Mouse (Mus musculus) spleen, postnatal 0 days (tissue): ENCODE measurements around the gene Tlcd1. TPM values are rescaled to one million over a fixed set of nuclear protein-coding genes. Genes with fewer than 3 reads are reported as not detected.

ENCODE experiments used
- polyA plus RNA-seq: library from polyadenylated mRNA; unstranded; fragments of >200 nt; fragmentation: Nextera tagmentation; extraction: Ambion mirVana; gene quantifications from 2 replicates; pipeline ENCODE4 v1.2.1, GENCODE M21; 2015

Gene Tlcd1
- 40.3 and 43.9 TPM in 2 replicates for polyA plus RNA-seq

DNA sequence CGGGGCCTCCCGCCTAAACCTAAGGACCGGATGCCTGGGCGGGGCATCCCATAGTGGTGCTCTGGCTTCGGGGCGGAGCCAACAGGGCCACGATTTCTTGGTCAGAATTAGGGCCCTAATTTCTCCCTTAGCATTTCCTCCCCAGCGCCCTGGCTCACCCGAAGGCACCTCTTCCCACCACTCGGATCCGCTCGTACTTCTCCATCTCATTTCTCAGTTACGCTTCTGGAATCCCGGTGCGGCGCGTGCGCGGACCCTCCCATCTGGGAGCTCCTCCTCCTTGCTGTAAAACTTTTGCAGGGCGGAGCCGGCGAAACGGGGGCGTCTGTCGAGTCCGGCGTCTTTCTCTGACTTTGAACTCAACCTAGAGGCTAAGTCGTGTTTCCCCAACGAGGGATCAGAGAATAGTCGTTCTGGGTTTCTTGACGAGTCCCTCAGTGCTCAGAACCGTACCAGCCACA, at the start of gene Tlcd1, which contains the start of gene Nek8:
Gene Tlcd1, plus strand, starts transcription at position 310 of the 461 bp plus-strand sequence.
Gene Nek8, minus strand, starts transcription at position 274 of the 461 bp plus-strand sequence.

GRCm38 (mm10) chr11:78164924-78165760, 11.4 kb upstream of the Tlcd1 start, which contains the start of gene Traf4:
Gene Traf4 (minus strand): TSS chr11:78165589.

GRCm38 (mm10) chr11:78182961-78183844, 6.7 kb downstream of the Tlcd1 start, which contains the start of gene Rpl23a:
Gene Rpl23a (minus strand): TSS chr11:78183584.

DNA sequence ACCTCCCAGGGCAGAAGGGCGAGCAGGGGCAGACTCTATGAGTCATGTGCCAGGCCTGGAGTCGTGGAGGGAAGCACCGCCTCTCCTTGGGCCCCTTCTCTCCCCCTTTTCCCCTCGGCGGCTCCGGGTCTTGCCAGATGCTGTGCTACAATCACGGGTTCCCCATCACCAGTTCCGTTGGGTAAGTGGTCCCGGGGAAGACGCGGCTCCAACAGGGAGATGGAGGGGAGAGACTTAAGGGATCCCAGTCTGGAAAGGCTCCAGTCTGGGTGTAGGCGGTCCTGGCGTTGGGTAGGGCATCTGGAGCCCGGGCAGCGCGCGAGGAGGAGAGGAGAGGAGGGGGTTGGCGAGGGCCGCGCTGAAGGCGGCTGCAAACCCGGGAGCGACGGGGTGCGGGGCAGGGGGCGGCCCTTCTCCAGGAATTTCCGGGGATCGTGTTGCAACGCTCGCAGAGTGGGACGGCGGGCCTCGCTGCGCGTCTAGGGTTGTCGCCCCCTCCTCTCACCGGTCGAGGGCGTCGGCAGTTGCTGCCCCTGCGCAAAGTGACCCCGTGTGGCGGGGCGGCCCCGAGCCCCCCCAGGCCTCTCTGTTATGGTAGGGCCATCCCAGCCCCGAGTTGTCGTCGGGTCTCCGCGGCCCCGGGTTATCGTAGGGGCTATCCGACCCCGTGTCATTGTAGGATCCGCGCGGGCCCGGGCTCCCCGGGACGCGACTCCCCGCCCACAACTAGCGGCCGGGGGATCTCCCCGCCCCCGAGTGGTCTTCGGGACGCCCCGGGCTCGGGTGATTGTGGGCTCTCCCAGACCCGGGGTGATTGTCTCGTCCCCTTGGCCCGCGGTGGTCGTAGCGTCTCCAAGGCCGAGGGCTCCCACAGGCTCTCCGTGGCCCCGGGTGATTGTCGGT, 12.1 kb downstream of the Tlcd1 start, which contains the start of gene Rab34:
Gene Rab34, plus strand, starts transcription at position 100 of the 903 bp plus-strand sequence.

DNA sequence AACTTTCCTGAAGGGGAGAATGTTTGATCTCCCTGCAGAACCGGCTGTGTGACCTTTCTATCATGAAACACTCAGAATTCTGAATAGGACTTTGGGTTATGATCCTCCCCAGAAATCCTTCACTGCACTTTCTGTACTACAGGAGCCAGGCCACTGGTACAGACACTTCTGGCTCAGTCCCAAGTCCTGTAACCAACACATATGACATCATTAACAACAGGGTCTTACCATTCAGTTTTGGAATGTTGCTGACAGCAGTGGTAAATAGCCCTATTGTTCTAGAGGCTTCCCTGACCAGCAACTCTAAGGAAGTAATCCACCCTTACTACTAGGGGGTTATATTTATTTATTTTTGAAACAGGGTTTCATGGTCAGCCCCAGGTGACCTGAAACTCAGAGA, 16.6 kb downstream of the Tlcd1 start, which contains the start of gene Proca1:
Gene Proca1, plus strand, starts transcription at position 280 of the 400 bp plus-strand sequence.

Other genes starting within 250 kb of the Tlcd1 start
- 0.07 TPM in 1 of 2 replicates, not detected in the other for gene Sez6, start 245.9 kb upstream of the Tlcd1 start, polyA plus RNA-seq
- gene Phf12, start 194.0 kb upstream of the Tlcd1 start, polyA plus RNA-seq, result 9.8 and 12.5 TPM in 2 replicates
- gene Dhrs13, start 144.4 kb upstream of the Tlcd1 start, polyA plus RNA-seq, result 10.2 and 12.3 TPM in 2 replicates
- 26.5 and 34.6 TPM in 2 replicates for gene Flot2, start 138.8 kb upstream of the Tlcd1 start, polyA plus RNA-seq
- 15.8 and 17.1 TPM in 2 replicates for gene Eral1, start 96.3 kb upstream of the Tlcd1 start, polyA plus RNA-seq
- 6.6 and 7.5 TPM in 2 replicates for gene Fam222b, start 82.1 kb upstream of the Tlcd1 start, polyA plus RNA-seq
- gene Traf4, start 11.1 kb upstream of the Tlcd1 start, polyA plus RNA-seq, result 22.4 and 23.0 TPM in 2 replicates
- gene Nek8, start within 50 bp of the Tlcd1 start, polyA plus RNA-seq, result 14.1 and 16.6 TPM in 2 replicates
- gene Rpl23a, start 6.9 kb downstream of the Tlcd1 start, polyA plus RNA-seq, result 1,199 and 1,213 TPM in 2 replicates
- 24.2 and 31.4 TPM in 2 replicates for gene Rab34, start 11.7 kb downstream of the Tlcd1 start, polyA plus RNA-seq
- 1.9 and 3.5 TPM in 2 replicates for gene Proca1, start 16.7 kb downstream of the Tlcd1 start, polyA plus RNA-seq
- gene Sdf2, start 69.0 kb downstream of the Tlcd1 start, polyA plus RNA-seq, result 40.3 and 46.6 TPM in 2 replicates
- gene Supt6, start 69.3 kb downstream of the Tlcd1 start, polyA plus RNA-seq, result 9.3 and 9.9 TPM in 2 replicates
- gene 2610507B11Rik, start 85.0 kb downstream of the Tlcd1 start, polyA plus RNA-seq, result 44.2 and 50.1 TPM in 2 replicates
- 0.28 and 0.48 TPM in 2 replicates for gene BC030499, start 114.1 kb downstream of the Tlcd1 start, polyA plus RNA-seq
- gene Spag5, start 124.8 kb downstream of the Tlcd1 start, polyA plus RNA-seq, result 32.4 and 32.5 TPM in 2 replicates
- gene Aldoc, start 146.3 kb downstream of the Tlcd1 start, polyA plus RNA-seq, result 1.4 and 1.7 TPM in 2 replicates
- 30.3 and 30.6 TPM in 2 replicates for gene Pigs, start 151.7 kb downstream of the Tlcd1 start, polyA plus RNA-seq
- gene Unc119, start 166.8 kb downstream of the Tlcd1 start, polyA plus RNA-seq, result 42.3 and 46.7 TPM in 2 replicates
- not detected in 2 replicates for gene Foxn1, start 209.8 kb downstream of the Tlcd1 start, polyA plus RNA-seq
- 0.08 TPM in 1 of 2 replicates, not detected in the other for gene Slc13a2, start 245.5 kb downstream of the Tlcd1 start, polyA plus RNA-seq